Mouse (Mus musculus) brain, embryonic 14.5 days (tissue): ENCODE results near the gene Rps6kb1.

ENCODE experiments used
- CTCF ChIP-seq: fragments of 200-500 bp; IDR thresholded peaks from 2 replicates; pipeline ENCODE4 v1.5.1; 2012; ENCODE audit warnings: inconsistent platforms, mild to moderate bottlenecking, moderate library complexity, borderline replicate concordance; ENCODE audit not compliant: insufficient read depth, insufficient read length; ENCODE audit errors: extremely low read depth
- POLR2A ChIP-seq: fragments of 200-500 bp; IDR thresholded peaks from 2 replicates; pipeline ENCODE4 v1.6.1; 2012; ENCODE audit warnings: mild to moderate bottlenecking, inconsistent platforms, borderline replicate concordance; ENCODE audit not compliant: poor library complexity, insufficient read depth, insufficient read length, severe bottlenecking; ENCODE audit errors: extremely low read depth

DNA sequence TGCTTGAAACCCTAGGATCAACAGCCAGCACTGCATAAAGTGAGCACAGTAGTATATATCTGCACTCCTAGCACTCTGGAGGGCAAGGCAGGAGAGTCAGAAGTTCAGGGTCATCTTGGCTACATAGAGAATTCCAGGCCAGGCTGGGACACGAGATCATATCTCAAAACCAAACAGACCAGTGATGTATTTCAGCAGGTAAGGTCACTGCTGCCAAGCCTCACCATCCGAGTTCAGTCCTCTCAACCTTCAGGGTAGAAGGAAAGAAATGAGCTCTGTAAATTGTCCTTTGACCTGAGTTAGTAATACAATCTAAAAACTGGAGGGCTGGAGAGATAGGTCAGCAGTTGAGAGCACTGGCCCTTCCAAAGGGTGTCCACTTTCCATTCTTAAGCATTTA is 29.8 kb upstream of the Rps6kb1 start:
- TF ChIP-seq POLR2A (no peak), CTCF (no peak)
